Comparison of ENCODE assay signal across 17 mouse cellular contexts in the genomic region with DNA sequence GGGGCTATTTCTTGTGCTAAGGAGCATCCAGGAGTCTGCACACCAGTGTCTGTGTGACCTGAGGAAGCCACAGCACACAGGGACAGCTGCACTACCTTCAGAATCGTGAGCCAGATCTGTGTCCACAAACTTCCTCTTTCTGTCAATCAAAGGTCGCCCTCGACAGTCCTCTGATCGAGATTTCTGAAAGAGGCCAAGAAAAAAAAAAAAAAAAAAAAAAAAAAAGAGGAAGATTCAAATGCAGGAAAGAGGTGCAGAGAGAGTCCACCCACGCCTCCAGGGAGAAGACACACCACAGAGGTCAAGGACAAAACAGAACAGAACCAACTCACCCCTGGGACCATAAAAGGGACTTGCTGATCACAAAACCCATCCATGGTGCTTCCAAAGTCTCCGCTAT. TPM values are rescaled to one million over a fixed set of nuclear protein-coding genes. Genes with fewer than 3 reads are reported as not detected.
DNase-seq lines count a peak whose midpoint lies in the region; ATAC-seq lines count a peak whose summit lies in the region.
"Had no signal": no experiment of that assay in that cellular context is flagged by ENCODE, and none has a peak within 500 bp of the region (broad histone marks: within the 10 kb centered on the region; RNA-seq: fewer than 3 reads in every experiment).

No protein-coding gene starts in this region.

- no peak overlapping the region for H3K4me3 ChIP-seq in kidney, embryonic 15.5 days (replicated peaks)
- no peak overlapping the region for H3K4me3 ChIP-seq in heart, embryonic 11.5 days (ENCODE audit: low read depth, low read length)
- H3K4me3 ChIP-seq: embryonic facial prominence, embryonic 13.5 days; forebrain, embryonic 10.5 days; limb, embryonic 13.5 days had no signal

- WGBS in kidney, embryonic 15.5 days = 52% methylated on average over 6 of the region's 6 CpGs
- WGBS in heart, embryonic 11.5 days (ENCODE audit: insufficient replicate concordance) = 41% methylated on average over 6 of the region's 6 CpGs

- no peak for ATAC-seq in kidney, embryonic 15.5 days (replicated peaks; ENCODE audit: low FRiP score)
- peak; percentile 33 for ATAC-seq in common myeloid progenitor, adult 5-6 weeks (replicated peaks; ENCODE audit: low read depth, poor library complexity, severe bottlenecking)
- ATAC-seq in heart, embryonic 11.5 days (replicated peaks; ENCODE audit: insufficient number of reproducible peaks, low FRiP score, low TSS enrichment) = no peak
- no peak for ATAC-seq in cerebellum, adult (ENCODE audit: insufficient number of reproducible peaks, low FRiP score, low TSS enrichment)
- ATAC-seq: CD4-positive, CD25-positive, alpha-beta regulatory T cell, adult 4 months; intestine, embryonic 16.5 days had no signal

- no peak overlapping the region for H3K27ac ChIP-seq in kidney, embryonic 15.5 days
- H3K27ac ChIP-seq in heart, embryonic 11.5 days (ENCODE audit: low read depth, low read length) = no peak overlapping the region
- H3K27ac ChIP-seq: embryonic facial prominence, embryonic 13.5 days; forebrain, embryonic 10.5 days; limb, embryonic 13.5 days; macrophage had no signal

- no peaks in the 10 kb centered on the region for H3K27me3 ChIP-seq in kidney, embryonic 15.5 days
- H3K27me3 ChIP-seq in heart, embryonic 11.5 days (ENCODE audit: control insufficient read depth, insufficient read depth, low read length) = no peaks in the 10 kb centered on the region

- peak overlapping the region; percentile 23; the same call in 1 of the 2 replicates for H3K4me2 ChIP-seq in kidney, embryonic 15.5 days
- no peak overlapping the region for H3K4me2 ChIP-seq in heart, embryonic 11.5 days
- H3K4me2 ChIP-seq: embryonic facial prominence, embryonic 13.5 days; limb, embryonic 13.5 days had no signal

- H3K9ac ChIP-seq in kidney, embryonic 15.5 days = no peak overlapping the region
- no peak overlapping the region for H3K9ac ChIP-seq in heart, embryonic 11.5 days (ENCODE audit: low read depth, low read length)
- H3K9ac ChIP-seq: embryonic facial prominence, embryonic 13.5 days; limb, embryonic 13.5 days had no signal

- no peaks in the 10 kb centered on the region for H3K9me3 ChIP-seq in kidney, embryonic 15.5 days (replicated peaks)
- no peaks in the 10 kb centered on the region for H3K9me3 ChIP-seq in heart, embryonic 11.5 days (replicated peaks; ENCODE audit: control insufficient read depth, low read length)
- H3K9me3 ChIP-seq: embryonic facial prominence, embryonic 13.5 days; forebrain, embryonic 10.5 days; limb, embryonic 13.5 days had no signal

- H3K4me1 ChIP-seq in kidney, embryonic 15.5 days = peaks cover 50% of the 10 kb centered on the region
- H3K4me1 ChIP-seq in heart, embryonic 11.5 days (ENCODE audit: control insufficient read depth, insufficient read depth, low read length) = peaks cover 17% of the 10 kb centered on the region

- no peak for DNase-seq in kidney, adult 11 months
- DNase-seq in spleen, postnatal 36 days (ENCODE audit: low spot score in 2 of 2) = peak; percentile 59 to 67
- DNase-seq in spleen, postnatal 14 days (ENCODE audit: low spot score in 2 of 2) = no peak
- DNase-seq in layer of hippocampus, postnatal 14 days (ENCODE audit: low spot score in 2 of 2) = no peak
- DNase-seq: adrenal gland, postnatal 14 days; kidney, postnatal 36 days; thymus, adult 18-20 months had no signal

- peaks cover 7% of the 10 kb centered on the region; the same call in 1 of the 2 replicates for H3K36me3 ChIP-seq in kidney, embryonic 15.5 days
- H3K36me3 ChIP-seq in heart, embryonic 11.5 days (ENCODE audit: control insufficient read depth, insufficient read depth, low read length) = no peaks in the 10 kb centered on the region
- H3K36me3 ChIP-seq: embryonic facial prominence, embryonic 13.5 days had no signal

RNA-seq across cellular contexts. Expression of a gene that starts 3.4 kb away (rescaled TPM):
- 59.2 and 59.8 TPM in 2 replicates for polyA plus RNA-seq in kidney, embryonic 15.5 days (2015; fragmentation: Nextera tagmentation; extraction: Ambion mirVana)
- 3.3 and 4.4 TPM in 2 replicates for total RNA-seq in common myeloid progenitor, adult 5-6 weeks (2017)
- polyA plus RNA-seq in heart, embryonic 11.5 days (2014; fragmentation: Nextera tagmentation; extraction: Ambion mirVana) = 21.3 and 25.1 TPM in 2 replicates
- 10 to 100 TPM; 42.2 to 51.0 TPM for total RNA-seq in layer of hippocampus, postnatal 14 days (2021)

Comparison
In these comparisons a context has a peak if more than half of its experiments do, and no peak if none do; other contexts are left out.
1. DNase-seq: peak in spleen, postnatal 36 days (2 of 2); none in kidney, adult 11 months (single experiment), spleen, postnatal 14 days (0 of 2) and layer of hippocampus, postnatal 14 days (0 of 2).